Mouse (Mus musculus) kidney, embryonic 14.5 days (tissue): Measurements from ENCODE around the gene Defa36. TPM values are rescaled to one million over a fixed set of nuclear protein-coding genes. Genes with fewer than 3 reads are reported as not detected.
"Not testable (repeated sequence)": the region's sequence is repeated elsewhere in the genome, so short reads cannot be mapped to it uniquely, and the experiment has no call there.

Source experiments
- ATAC-seq: fragments of 200-750 bp; cut with Nextera tagmentation; 2 replicates; pipeline ENCODE4 v1.8.0; 2017; ENCODE audit warnings: moderate number of reproducible peaks, mild to moderate bottlenecking, moderate TSS enrichment, moderate library complexity; ENCODE audit not compliant: low FRiP score, low TSS enrichment
- H3K27ac ChIP-seq: fragments of 300-500 bp; sonication (generic); 2 replicates; pipeline ENCODE4 v1.5.1; 2014; ENCODE audit warnings: low read depth, mild to moderate bottlenecking, low read length, moderate library complexity, mixed read lengths
- H3K27me3 ChIP-seq: fragments of 300-500 bp; sonication (generic); 2 replicates; pipeline ENCODE4 v1.6.1; 2014; ENCODE audit warnings: mild to moderate bottlenecking, low read length; ENCODE audit not compliant: control insufficient read depth, insufficient read depth
- H3K36me3 ChIP-seq: fragments of 300-500 bp; sonication (generic); 2 replicates; pipeline ENCODE4 v1.6.1; 2014; ENCODE audit warnings: low read length, mixed read lengths; ENCODE audit not compliant: control insufficient read depth, insufficient read depth
- H3K4me1 ChIP-seq: fragments of 300-500 bp; sonication (generic); 2 replicates; pipeline ENCODE4 v1.6.1; 2014; ENCODE audit warnings: low read length, mixed read lengths; ENCODE audit not compliant: control insufficient read depth, insufficient read depth
- H3K4me2 ChIP-seq: fragments of 300-500 bp; sonication (generic); replicated peaks from 2 replicates; pipeline ENCODE4 v1.6.1; 2014; ENCODE audit warnings: low read depth, mild to moderate bottlenecking, low read length
- H3K4me3 ChIP-seq: fragments of 300-500 bp; sonication (generic); 2 replicates; pipeline ENCODE4 v1.5.1; 2014; ENCODE audit warnings: mild to moderate bottlenecking, low read length
- H3K9ac ChIP-seq: fragments of 300-500 bp; sonication (generic); 2 replicates; pipeline ENCODE4 v1.6.1; 2014; ENCODE audit warnings: low read depth, mild to moderate bottlenecking, low read length, moderate library complexity
- H3K9me3 ChIP-seq: fragments of 300-500 bp; sonication (generic); 2 replicates; pipeline ENCODE4 v1.6.1; 2016; ENCODE audit warnings: low read length; ENCODE audit not compliant: control insufficient read depth
- WGBS: fragments of 180-500 bp; shearing (Covaris S2); extraction: QIAGEN DNeasy Blood & Tissue Kit; methylation state at CpG from one replicate; pipeline ENCODE4 v1.1.7; 2014; 5-methylcytosine and 5-hydroxymethylcytosine counted together
- polyA plus RNA-seq: library from polyadenylated mRNA; unstranded; fragments of >200 nt; fragmentation: Nextera tagmentation; extraction: Ambion mirVana; gene quantifications from 2 replicates; pipeline ENCODE4 v1.2.1, GENCODE M21; 2014

The Defa36 gene
- not detected in 2 replicates for polyA plus RNA-seq

DNA sequence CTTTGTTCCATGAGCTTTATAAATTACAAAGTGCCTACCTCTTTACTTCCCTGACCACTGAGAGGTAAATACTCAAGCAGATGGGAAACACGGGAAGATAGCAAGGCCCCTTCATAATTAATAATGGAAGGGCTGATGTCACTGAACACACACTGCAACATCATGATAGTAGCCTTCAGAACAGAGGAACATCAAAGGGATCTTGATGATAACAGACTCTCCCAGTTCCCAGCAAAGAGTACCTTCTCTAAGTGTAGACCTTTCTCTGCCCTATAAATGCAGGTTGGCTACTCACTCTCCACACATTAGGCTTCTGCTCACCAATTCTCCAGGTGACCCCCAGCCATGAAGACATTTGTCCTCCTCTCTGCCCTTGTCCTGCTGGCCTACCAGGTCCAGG lies at the start of gene Defa36:
Defa36 (plus strand) TSS at position 301 of the 400 bp plus-strand sequence.
- no CpG with 5 or more reads among the region's 1 CpGs for WGBS
- not testable (repeated sequence) for H3K9me3 ChIP-seq, H3K27me3 ChIP-seq, H3K4me2 ChIP-seq, ATAC-seq, H3K27ac ChIP-seq, H3K36me3 ChIP-seq, H3K9ac ChIP-seq, H3K4me3 ChIP-seq, H3K4me1 ChIP-seq

DNA sequence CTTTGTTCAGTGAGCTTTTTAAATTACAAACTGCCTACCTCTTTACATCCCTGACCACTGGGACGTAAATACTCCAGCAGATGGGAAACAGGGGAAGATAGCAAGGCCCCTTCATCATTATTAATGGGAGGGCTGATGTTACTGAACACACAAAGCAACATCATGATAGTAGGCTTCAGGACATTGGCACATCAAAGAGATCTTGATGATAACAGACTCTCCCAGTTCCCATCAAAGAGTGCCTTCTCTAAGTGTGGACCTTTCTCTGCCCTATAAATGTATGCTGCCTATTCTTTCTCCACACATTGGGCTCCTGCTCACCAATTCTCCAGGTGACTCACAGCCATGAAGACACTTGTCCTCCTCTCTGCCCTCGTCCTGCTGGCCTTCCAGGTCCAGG lies 49.0 kb upstream of the Defa36 start, which contains the start of gene Defa2:
Defa2 (plus strand) TSS at position 301 of the 400 bp plus-strand sequence.
- H3K4me1 ChIP-seq, H3K4me2 ChIP-seq, H3K9ac ChIP-seq, H3K27me3 ChIP-seq, H3K9me3 ChIP-seq, H3K36me3 ChIP-seq, H3K4me3 ChIP-seq, ATAC-seq, H3K27ac ChIP-seq: not testable (repeated sequence)
- WGBS, result no CpG with 5 or more reads among the region's 2 CpGs

GRCm38 (mm10) chr8:21391511-21391910 lies 35.7 kb upstream of the Defa36 start, which contains the start of gene Defa33:
Gene Defa33 (plus strand): TSS chr8:21391811.
- not testable (repeated sequence) for ATAC-seq, H3K4me3 ChIP-seq, H3K4me2 ChIP-seq, H3K27ac ChIP-seq, H3K4me1 ChIP-seq, H3K36me3 ChIP-seq, H3K9ac ChIP-seq, H3K9me3 ChIP-seq, H3K27me3 ChIP-seq
- no CpG with 5 or more reads among the region's 2 CpGs for WGBS

DNA sequence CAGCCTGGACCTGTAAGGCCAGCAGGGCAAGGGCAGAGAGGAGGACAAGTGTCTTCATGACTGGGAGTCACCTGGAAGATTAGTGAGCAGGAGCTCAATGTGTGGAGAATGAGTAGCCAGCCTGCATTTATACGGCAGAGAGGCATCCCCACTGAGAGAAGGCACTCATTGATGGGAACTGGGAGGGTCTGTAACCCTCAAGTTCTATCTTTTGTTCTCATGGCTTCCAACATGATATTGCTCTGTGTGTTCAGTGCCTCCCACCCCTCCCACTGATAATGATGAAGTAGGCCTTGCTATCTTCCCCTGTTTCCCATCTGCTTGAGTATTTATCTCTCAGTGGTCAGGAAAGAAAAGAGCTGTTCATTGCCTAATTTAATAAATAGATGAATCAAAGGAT lies 29.2 kb downstream of the Defa36 start, which contains the start of gene Gm7849:
Gm7849 (minus strand) TSS at position 101 of the 400 bp plus-strand sequence.
- H3K9me3 ChIP-seq, H3K27ac ChIP-seq, H3K9ac ChIP-seq, H3K4me3 ChIP-seq, H3K27me3 ChIP-seq, H3K36me3 ChIP-seq, ATAC-seq, H3K4me2 ChIP-seq, H3K4me1 ChIP-seq: not testable (repeated sequence)
- no CpG with 5 or more reads among the region's 1 CpGs for WGBS

Other genes with a start within 250 kb of the Defa36 start
- not detected in 2 replicates for gene Defa31, start 235.8 kb upstream of the Defa36 start, polyA plus RNA-seq
- not detected in 2 replicates for gene Gm15293, start 225.8 kb upstream of the Defa36 start, polyA plus RNA-seq
- gene Gm15292, start 177.7 kb upstream of the Defa36 start, polyA plus RNA-seq, result not detected in 2 replicates
- gene Defa27, start 111.9 kb upstream of the Defa36 start, polyA plus RNA-seq, result not detected in 2 replicates
- not detected in 2 replicates for gene Defa29, start 100.4 kb upstream of the Defa36 start, polyA plus RNA-seq
- not detected in 2 replicates for gene Defa2, start 48.9 kb upstream of the Defa36 start, polyA plus RNA-seq
- not detected in 2 replicates for gene Defa33, start 35.6 kb upstream of the Defa36 start, polyA plus RNA-seq
- gene Gm7849, start 29.1 kb downstream of the Defa36 start, polyA plus RNA-seq, result not detected in 2 replicates
- not detected in 2 replicates for gene Defa20, start 81.8 kb downstream of the Defa36 start, polyA plus RNA-seq
- not detected in 2 replicates for gene Defa32, start 101.6 kb downstream of the Defa36 start, polyA plus RNA-seq
- gene Defa37, start 138.0 kb downstream of the Defa36 start, polyA plus RNA-seq, result not detected in 2 replicates
- gene Defa28, start 155.6 kb downstream of the Defa36 start, polyA plus RNA-seq, result not detected in 2 replicates
- gene Gm7861, start 167.1 kb downstream of the Defa36 start, polyA plus RNA-seq, result not detected in 2 replicates
- gene Defa26, start 190.8 kb downstream of the Defa36 start, polyA plus RNA-seq, result not detected in 2 replicates
- gene Defa17, start 228.4 kb downstream of the Defa36 start, polyA plus RNA-seq, result not detected in 2 replicates
- not detected in 2 replicates for gene Defa34, start 238.4 kb downstream of the Defa36 start, polyA plus RNA-seq